Mouse (Mus musculus) layer of hippocampus, adult 9-11 months (tissue): ENCODE results near the gene Kcnh2.

Source experiments
- DNase-seq: peaks from one replicate; pipeline ENCODE4 v3.0.0; 2022

The Kcnh2 gene

GRCm38 (mm10) chr5:24308621-24309020, 42.8 kb downstream of the Kcnh2 start:
- DNase-seq = no peak

GRCm38 (mm10) chr5:24307118-24307777, 44.2 kb downstream of the Kcnh2 start:
- DNase-seq = no peak

GRCm38 (mm10) chr5:24303199-24303598, 48.2 kb downstream of the Kcnh2 start:
- no peak for DNase-seq

DNA sequence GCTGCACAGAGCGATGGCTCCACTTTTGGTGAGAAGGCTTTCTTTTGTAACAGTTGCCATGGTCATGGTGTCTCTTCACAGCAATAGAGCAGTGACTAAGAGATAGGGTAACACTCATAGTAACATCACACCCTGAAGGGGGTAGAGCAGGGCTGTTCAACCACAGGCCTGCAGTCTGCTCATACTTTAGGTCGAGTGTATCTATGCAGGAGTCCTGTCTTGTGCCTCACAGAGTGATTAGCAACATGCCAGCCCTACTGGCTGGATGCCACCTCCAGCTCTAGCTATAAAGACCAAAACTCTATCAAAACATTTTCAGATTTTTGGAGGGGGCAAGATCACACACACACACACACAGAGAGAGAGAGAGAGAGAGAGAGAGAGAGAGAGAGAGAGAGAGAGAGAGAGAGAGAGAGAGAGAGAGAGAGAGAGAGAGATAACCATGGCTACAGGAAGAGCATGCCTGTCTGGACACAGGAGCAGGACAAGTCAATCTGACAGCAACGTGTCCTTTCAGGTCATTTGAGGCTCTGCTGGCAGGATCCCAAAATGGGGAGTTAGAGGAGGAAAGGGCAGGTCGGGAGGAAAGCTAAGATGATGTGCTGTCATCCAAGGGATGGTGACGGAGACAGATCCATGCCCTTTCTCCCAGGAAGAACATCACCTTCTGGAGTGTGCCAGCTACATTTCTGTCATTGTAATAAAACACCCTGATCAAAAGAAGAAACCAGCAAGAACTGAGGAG, 51.4 kb downstream of the Kcnh2 start:
- DNase-seq = no peak

DNA sequence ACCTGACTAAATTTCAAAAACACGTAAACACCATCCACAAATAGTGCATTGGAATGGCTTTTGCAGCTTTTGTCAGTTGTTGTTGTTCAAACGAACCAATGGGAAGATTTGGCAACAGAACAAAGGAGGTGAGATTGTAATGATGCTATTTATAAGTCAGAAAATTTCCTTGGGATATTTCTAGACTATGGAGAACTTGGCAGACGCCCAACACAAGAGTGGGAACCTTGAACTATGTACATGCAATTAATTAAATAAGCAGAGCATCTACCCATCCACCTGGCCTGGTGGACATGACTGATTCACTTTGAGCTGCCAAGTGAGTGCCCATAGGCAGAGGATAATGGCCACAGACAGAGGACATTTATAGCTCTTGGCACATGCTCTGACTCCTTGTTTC, 59.5 kb downstream of the Kcnh2 start:
- DNase-seq = no peak

GRCm38 (mm10) chr5:24286221-24286970, 65.0 kb downstream of the Kcnh2 start:
- DNase-seq = no peak

- DNase-seq = no peak
Observed at GRCm38 (mm10) chr5:24284145-24284544, 67.3 kb downstream of the Kcnh2 start.

- no peak for DNase-seq
Observed at GRCm38 (mm10) chr5:24283181-24283580, 68.2 kb downstream of the Kcnh2 start.

DNA sequence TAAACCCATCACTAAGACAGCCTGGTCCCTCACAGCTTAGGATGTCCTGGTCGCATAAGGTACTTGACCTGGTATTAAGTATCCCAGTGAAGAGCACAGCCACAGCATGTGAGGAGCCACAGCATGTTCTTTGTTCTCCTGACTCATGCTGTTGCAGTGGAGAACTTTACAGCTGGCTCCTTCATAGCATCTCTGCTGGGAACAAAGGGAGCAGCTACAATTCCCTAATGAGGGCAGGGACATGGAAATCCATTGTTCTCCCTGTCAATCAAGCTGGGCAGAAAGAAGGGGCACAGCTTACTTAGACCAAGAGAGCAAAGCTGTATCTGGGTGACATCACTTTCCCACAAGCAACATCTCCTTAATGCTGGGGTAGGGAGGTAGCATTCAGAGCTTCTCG, 70.9 kb downstream of the Kcnh2 start:
- DNase-seq = no peak

DNA sequence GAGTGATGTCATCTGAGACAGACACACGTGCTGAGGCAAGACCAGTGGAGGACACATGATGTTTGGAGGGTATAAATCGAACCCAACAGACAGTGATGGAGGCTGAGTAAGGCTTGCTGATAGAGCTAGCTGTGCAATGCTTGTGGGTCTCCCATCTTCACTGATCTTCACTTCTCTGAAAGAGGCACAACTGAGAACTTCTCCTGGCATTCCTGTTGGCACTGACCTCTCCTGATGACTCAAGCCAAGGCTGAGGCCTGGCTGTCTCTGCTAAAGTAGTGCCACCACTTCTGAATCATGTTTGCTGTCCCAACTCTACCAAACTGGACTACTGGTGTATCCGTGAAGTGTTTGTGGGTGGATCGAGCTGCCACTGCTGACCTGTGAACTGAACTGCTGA, 71.9 kb downstream of the Kcnh2 start:
- DNase-seq = no peak

DNA sequence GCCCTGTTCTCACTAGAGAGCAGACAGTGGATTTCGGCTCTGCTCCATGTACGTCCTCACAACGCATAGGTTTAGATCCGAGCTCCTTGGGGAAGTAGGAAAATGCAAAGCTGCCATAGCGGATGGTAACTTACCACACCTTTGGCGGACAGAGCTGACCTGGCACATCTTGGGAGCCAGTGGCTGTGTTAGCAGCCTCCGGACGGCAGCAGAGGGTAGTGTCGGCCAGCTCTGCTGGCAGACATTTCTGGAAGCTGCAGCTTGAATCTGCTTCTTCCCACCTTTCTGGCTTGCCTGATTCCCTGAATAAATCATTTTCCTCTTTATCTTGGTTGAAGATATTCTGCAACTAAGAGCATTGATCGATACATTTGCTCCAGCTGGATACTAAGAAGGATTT, 73.2 kb downstream of the Kcnh2 start:
- DNase-seq = no peak

DNA sequence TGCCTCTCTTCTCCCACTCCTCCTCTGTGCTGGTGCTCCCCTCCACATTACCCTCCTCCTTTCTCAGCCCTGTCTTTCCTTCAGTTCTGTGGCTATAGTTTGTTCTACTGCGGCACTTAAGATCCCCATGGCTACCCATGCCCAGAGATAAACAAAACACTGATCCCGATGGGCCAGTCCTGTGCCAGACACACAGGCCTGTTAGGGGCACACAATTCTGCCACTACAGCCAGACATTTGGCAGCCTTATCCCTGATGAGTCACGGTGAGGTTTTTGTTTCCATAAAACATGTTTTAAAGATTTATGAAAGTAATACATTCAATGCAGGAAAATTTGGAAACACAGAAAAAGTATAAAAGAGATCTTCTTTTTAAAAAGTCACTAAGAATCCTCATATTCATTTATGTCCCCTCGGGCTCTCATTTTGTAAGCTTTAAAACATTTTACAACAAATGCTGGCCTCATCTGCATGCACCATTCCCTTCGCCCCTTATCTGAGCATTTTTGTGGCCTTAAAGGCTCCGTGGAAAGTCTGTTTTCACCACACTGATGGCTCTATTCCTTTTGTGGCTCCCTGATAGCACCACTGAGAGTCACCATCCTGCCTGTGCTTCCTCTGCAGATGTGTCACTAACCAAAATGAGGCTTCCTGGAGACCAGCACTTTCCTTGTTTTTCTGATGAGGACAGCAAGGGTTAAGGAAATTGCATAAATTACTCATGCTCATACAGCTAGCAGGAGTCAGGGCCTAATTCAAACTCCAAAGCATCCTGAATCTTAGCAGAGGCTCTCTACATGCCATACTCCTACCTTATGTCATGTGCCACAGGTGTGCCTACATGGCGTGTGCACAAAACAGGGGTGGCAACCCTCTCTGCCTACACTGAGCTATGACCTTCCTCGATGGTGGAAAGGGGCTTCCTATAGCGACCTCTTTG, 77.5 kb downstream of the Kcnh2 start:
- DNase-seq = no peak

DNA sequence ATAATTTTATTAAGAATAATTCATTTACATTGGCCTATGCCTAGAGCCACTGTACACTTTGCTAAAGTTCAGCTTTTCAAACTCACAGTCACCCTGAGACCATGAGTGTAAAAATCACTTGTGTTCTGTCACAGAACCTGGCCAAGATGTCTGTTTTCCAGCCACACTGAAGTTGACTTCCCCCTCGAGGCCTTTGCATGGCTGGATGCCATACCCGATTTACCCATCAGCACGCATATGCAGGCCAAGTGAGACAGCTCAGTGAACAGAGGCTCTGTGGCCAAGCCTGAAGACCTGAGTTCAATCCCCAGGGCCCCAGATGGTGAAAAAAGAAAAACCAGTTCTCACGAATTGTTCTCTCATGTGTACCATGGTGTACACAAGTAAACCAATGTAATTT, 80.5 kb downstream of the Kcnh2 start:
- no peak for DNase-seq
